In genomic region chr9:64779628-64780027, GRCm38 (mm10) we compare ENCODE assay signal across 10 mouse cellular contexts. TPM values are rescaled to one million over a fixed set of nuclear protein-coding genes. Genes with fewer than 3 reads are reported as not detected.
A peak's percentile ranks its signal among the peaks of the same experiment; 100 is the strongest.
DNase-seq lines count a peak whose midpoint lies in the region; ATAC-seq lines count a peak whose summit lies in the region.
"Had no signal": no experiment of that assay in that cellular context is flagged by ENCODE, and none has a peak within 500 bp of the region (broad histone marks: within the 10 kb centered on the region; RNA-seq: fewer than 3 reads in every experiment).

No protein-coding gene starts in this region.

- H3K4me2 ChIP-seq in midbrain, embryonic 11.5 days: no peak overlapping the region
- H3K4me2 ChIP-seq in midbrain, embryonic 13.5 days (replicated peaks): no peak overlapping the region
- H3K4me2 ChIP-seq: heart, embryonic 15.5 days; neural tube, embryonic 13.5 days had no signal

- no peaks in the 10 kb centered on the region for H3K36me3 ChIP-seq in midbrain, embryonic 11.5 days (ENCODE audit: control insufficient read depth, insufficient read depth, low read length)
- H3K36me3 ChIP-seq in midbrain, embryonic 13.5 days: no peaks in the 10 kb centered on the region
- H3K36me3 ChIP-seq in splenic B cell, adult 2 months (ENCODE audit: control insufficient read depth, insufficient read depth, low read length, poor library complexity, severe bottlenecking): no peaks in the 10 kb centered on the region
- H3K36me3 ChIP-seq: heart, embryonic 15.5 days; neural tube, embryonic 13.5 days had no signal

- no peak for DNase-seq in frontal cortex, postnatal 14 days (ENCODE audit: low spot score in 2 of 2)
- peak; percentile 87 for DNase-seq in midbrain, embryonic 11.5 days (ENCODE audit: low spot score, missing footprints)
- peak; percentile 77 for DNase-seq in splenic B cell, adult 2 months (ENCODE audit: low read depth, low spot score)
- no peak for DNase-seq in adrenal gland, postnatal 14 days
- no peak for DNase-seq in spleen, postnatal 4 days (ENCODE audit: low spot score in 2 of 2)

- H3K4me1 ChIP-seq in midbrain, embryonic 11.5 days (ENCODE audit: control insufficient read depth, insufficient read depth, low read length): 0 out of 2 replicates have a peak, but pooled peaks cover 3% of the 10 kb centered on the region
- peaks cover 5% of the 10 kb centered on the region for H3K4me1 ChIP-seq in midbrain, embryonic 13.5 days (replicated peaks)

- H3K9me3 ChIP-seq in midbrain, embryonic 11.5 days (ENCODE audit: control insufficient read depth, low read length): no peaks in the 10 kb centered on the region
- H3K9me3 ChIP-seq in midbrain, embryonic 13.5 days: no peaks in the 10 kb centered on the region
- H3K9me3 ChIP-seq: heart, embryonic 15.5 days; neural tube, embryonic 13.5 days had no signal

- WGBS in midbrain, embryonic 11.5 days: 47% methylated on average over 7 of the region's 7 CpGs
- 45% methylated on average over 7 of the region's 7 CpGs for WGBS in midbrain, embryonic 13.5 days

- ATAC-seq in frontal cortex, adult (ENCODE audit: low TSS enrichment): peak; percentile 44; the same call in 1 of the 2 replicates
- ATAC-seq in midbrain, embryonic 11.5 days (ENCODE audit: low FRiP score): no peak
- ATAC-seq in midbrain, embryonic 13.5 days: no peak
- peak; percentile 81 for ATAC-seq in erythroblast, adult 5-6 weeks (replicated peaks; ENCODE audit: low FRiP score, poor library complexity, severe bottlenecking)

- no peaks in the 10 kb centered on the region for H3K27me3 ChIP-seq in midbrain, embryonic 11.5 days (ENCODE audit: control insufficient read depth, insufficient read depth, low read length)
- no peaks in the 10 kb centered on the region for H3K27me3 ChIP-seq in midbrain, embryonic 13.5 days
- H3K27me3 ChIP-seq in splenic B cell, adult 2 months (ENCODE audit: control insufficient read depth, insufficient read depth, low read length, poor library complexity, severe bottlenecking): no peaks in the 10 kb centered on the region
- H3K27me3 ChIP-seq: heart, embryonic 15.5 days; neural tube, embryonic 13.5 days had no signal

- H3K9ac ChIP-seq in midbrain, embryonic 11.5 days (ENCODE audit: low read length): no peak overlapping the region
- no peak overlapping the region for H3K9ac ChIP-seq in midbrain, embryonic 13.5 days (replicated peaks)
- H3K9ac ChIP-seq: heart, embryonic 15.5 days; neural tube, embryonic 13.5 days had no signal

- no peak overlapping the region for H3K27ac ChIP-seq in midbrain, embryonic 11.5 days (ENCODE audit: low read depth, low read length)
- no peak overlapping the region for H3K27ac ChIP-seq in midbrain, embryonic 13.5 days
- H3K27ac ChIP-seq: heart, embryonic 15.5 days; neural tube, embryonic 13.5 days had no signal

- H3K4me3 ChIP-seq in midbrain, embryonic 11.5 days (ENCODE audit: low read depth, low read length): no peak overlapping the region
- H3K4me3 ChIP-seq in midbrain, embryonic 13.5 days (replicated peaks): no peak overlapping the region
- H3K4me3 ChIP-seq: heart, embryonic 15.5 days; neural tube, embryonic 13.5 days had no signal

RNA-seq across cellular contexts. Expression of gene Dennd4a, which starts 31.5 kb away (rescaled TPM):
- polyA plus RNA-seq in midbrain, embryonic 11.5 days (2014; fragmentation: Nextera tagmentation; extraction: Ambion mirVana): 8.4 and 8.9 TPM in 2 replicates
- polyA plus RNA-seq in midbrain, embryonic 13.5 days (2015; fragmentation: Nextera tagmentation; extraction: Ambion mirVana): 9.7 and 10.4 TPM in 2 replicates
- total RNA-seq in erythroblast, adult 5-6 weeks (2015; ENCODE audit: low replicate concordance): 2,131 and 2,183 TPM in 2 replicates
- 2,463 and 2,483 TPM in 2 replicates for total RNA-seq in erythroblast, adult 5-6 weeks (2017; ENCODE audit: low replicate concordance)
- 18.6 and 20.7 TPM in 2 replicates for total RNA-seq in adrenal gland, postnatal 14 days (2021)

RNA-seq across cellular contexts. Expression of gene Rab11a, which starts 42.1 kb away (rescaled TPM):
- 300 and 312 TPM in 2 replicates for polyA plus RNA-seq in midbrain, embryonic 11.5 days (2014; fragmentation: Nextera tagmentation; extraction: Ambion mirVana)
- polyA plus RNA-seq in midbrain, embryonic 13.5 days (2015; fragmentation: Nextera tagmentation; extraction: Ambion mirVana): 378 and 397 TPM in 2 replicates
- 49.9 and 65.9 TPM in 2 replicates for total RNA-seq in erythroblast, adult 5-6 weeks (2015; ENCODE audit: low replicate concordance)
- 63.1 and 76.4 TPM in 2 replicates for total RNA-seq in erythroblast, adult 5-6 weeks (2017; ENCODE audit: low replicate concordance)
- 226 and 237 TPM in 2 replicates for total RNA-seq in adrenal gland, postnatal 14 days (2021)

Comparison
In these comparisons a context has a peak if more than half of its experiments do, and no peak if none do; other contexts are left out.
1. ATAC-seq: peak in frontal cortex, adult (single experiment) and erythroblast, adult 5-6 weeks (single experiment); none in midbrain, embryonic 11.5 days (single experiment) and midbrain, embryonic 13.5 days (single experiment).
2. DNase-seq: peak in midbrain, embryonic 11.5 days (single experiment) and splenic B cell, adult 2 months (single experiment); none in frontal cortex, postnatal 14 days (0 of 2), adrenal gland, postnatal 14 days (single experiment) and spleen, postnatal 4 days (0 of 2).
3. RNA of gene Dennd4a, which starts 31.5 kb away (total RNA-seq): 2,131 to 2,483 TPM in erythroblast, adult 5-6 weeks; 18.6 to 20.7 TPM in adrenal gland, postnatal 14 days; every median in the first group is over 10 times any median in the second.